Mouse (Mus musculus): Measurements from ENCODE around the gene Plcd4.
A peak's percentile ranks its signal among the peaks of the same experiment; 100 is the strongest.
"Not testable (repeated sequence)": the region's sequence is repeated elsewhere in the genome, so short reads cannot be mapped to it uniquely, and the experiment has no call there.

The Plcd4 gene

GRCm38 (mm10) chr1:74542451-74542961 lies at the start of gene Plcd4:
TSS of gene Plcd4 (plus strand) at chr1:74542888.
- DNase-seq, result peak; percentile 11

GRCm38 (mm10) chr1:74501106-74501505 lies 41.6 kb upstream of the Plcd4 start:
- DNase-seq, result no peak

- no peak for DNase-seq
These were observed 37.3 kb upstream of the Plcd4 start for GRCm38 (mm10) chr1:74505393-74505720.

- DNase-seq, result peak; percentile 100
These were observed 36.8 kb upstream of the Plcd4 start, which contains the start of gene Cnot9 for GRCm38 (mm10) chr1:74505721-74506464. TSS of gene Cnot9 (plus strand) at chr1:74506058.

- DNase-seq, result peak; percentile 54
These were observed 36.2 kb upstream of the Plcd4 start for GRCm38 (mm10) chr1:74506471-74506881.

GRCm38 (mm10) chr1:74507780-74508179 lies 34.9 kb upstream of the Plcd4 start:
- no peak for DNase-seq

- DNase-seq, result no peak
These were observed 31.4 kb upstream of the Plcd4 start for GRCm38 (mm10) chr1:74511306-74511705.

- not testable (repeated sequence) for DNase-seq
These were observed 29.7 kb upstream of the Plcd4 start for GRCm38 (mm10) chr1:74512999-74513398.

GRCm38 (mm10) chr1:74519875-74520274 lies 22.8 kb upstream of the Plcd4 start:
- no peak for DNase-seq

- no peak for DNase-seq
These were observed 17.9 kb upstream of the Plcd4 start for GRCm38 (mm10) chr1:74524746-74525145.

- no peak for DNase-seq
These were observed 14.1 kb upstream of the Plcd4 start for GRCm38 (mm10) chr1:74528589-74528988.

GRCm38 (mm10) chr1:74538650-74539049 lies 4.0 kb upstream of the Plcd4 start:
- DNase-seq, result no peak

GRCm38 (mm10) chr1:74544184-74544583 lies 1.5 kb downstream of the Plcd4 start, which contains the start of gene Usp37:
TSS of gene Usp37 (minus strand) at chr1:74544284.
- no peak for DNase-seq

- DNase-seq, result no peak
These were observed 16.4 kb downstream of the Plcd4 start for GRCm38 (mm10) chr1:74559061-74559460.

GRCm38 (mm10) chr1:74565834-74566233 lies 23.1 kb downstream of the Plcd4 start:
- no peak for DNase-seq

GRCm38 (mm10) chr1:74569739-74570719 lies 27.3 kb downstream of the Plcd4 start:
- DNase-seq, result no peak

- DNase-seq, result no peak
These were observed 39.9 kb downstream of the Plcd4 start for GRCm38 (mm10) chr1:74582621-74583020.

GRCm38 (mm10) chr1:74584616-74585398 lies 42.1 kb downstream of the Plcd4 start:
- no peak for DNase-seq

- no peak for DNase-seq
These were observed 44.6 kb downstream of the Plcd4 start for GRCm38 (mm10) chr1:74587233-74587772.

GRCm38 (mm10) chr1:74587773-74588445 lies 45.2 kb downstream of the Plcd4 start, which contains the start of the genes Zfp142 and Bcs1l:
TSS of gene Zfp142 (minus strand) at chr1:74588246.
TSS of gene Bcs1l (plus strand) at chr1:74588289.
- DNase-seq, result peak; percentile 96

- DNase-seq, result no peak
These were observed 51.7 kb downstream of the Plcd4 start for GRCm38 (mm10) chr1:74594434-74594833.

Data from right cerebral cortex, postnatal 14 days (tissue).